Mouse (Mus musculus): ENCODE measurements around the gene Fam120b.

The Fam120b gene

GRCm38 (mm10) chr17:15378413-15379109 is 17.4 kb upstream of the Fam120b start:
- in situ Hi-C loops (cut with MboI, MseI) = loop anchor here in 1 of 2 experiments (25.0 kb wide), 1 partner anchor 1691 kb away; no protein-coding TSS in a partner anchor

DNA sequence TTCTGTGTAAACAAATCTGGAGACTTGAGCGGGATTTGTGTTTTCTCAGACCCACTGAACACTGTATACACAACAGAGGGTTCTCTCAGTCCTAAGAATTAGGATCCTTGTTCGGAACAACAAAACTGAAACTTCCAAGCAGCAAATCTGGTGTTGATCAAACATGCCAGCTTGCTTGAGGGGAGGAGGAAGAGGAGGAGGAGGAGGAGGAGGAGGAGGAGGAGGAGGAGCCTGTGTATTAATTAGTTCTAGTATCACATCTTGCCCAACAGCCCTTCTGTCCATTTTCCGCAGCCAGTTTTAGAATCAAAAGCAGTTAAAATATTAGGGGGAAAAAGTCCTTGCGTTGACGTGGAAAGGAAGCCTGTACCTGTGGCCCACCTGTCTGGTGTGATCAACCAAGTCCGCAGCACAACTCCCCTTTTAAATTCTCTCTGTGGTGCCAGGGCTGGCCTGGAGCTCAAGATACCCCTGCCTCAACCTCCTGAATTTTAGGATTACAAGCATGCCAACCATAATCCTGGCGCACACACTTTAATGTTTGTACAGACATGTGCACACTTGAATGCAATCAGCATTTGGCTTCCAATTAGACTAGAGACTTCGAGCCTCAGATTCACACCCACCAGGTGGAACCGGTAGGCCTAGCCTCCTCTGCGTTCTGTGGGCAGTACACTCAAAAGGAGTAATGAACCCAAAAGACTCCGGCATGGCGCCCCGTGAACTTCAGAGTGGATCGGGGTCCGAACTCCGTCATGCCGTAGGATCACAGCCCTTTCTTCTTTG is 16.1 kb upstream of the Fam120b start:
- in situ Hi-C loops (cut with MboI, MseI) = loop anchor here in 1 of 2 experiments (25.0 kb wide), 1 partner anchor 1693 kb away; no protein-coding TSS in a partner anchor

DNA sequence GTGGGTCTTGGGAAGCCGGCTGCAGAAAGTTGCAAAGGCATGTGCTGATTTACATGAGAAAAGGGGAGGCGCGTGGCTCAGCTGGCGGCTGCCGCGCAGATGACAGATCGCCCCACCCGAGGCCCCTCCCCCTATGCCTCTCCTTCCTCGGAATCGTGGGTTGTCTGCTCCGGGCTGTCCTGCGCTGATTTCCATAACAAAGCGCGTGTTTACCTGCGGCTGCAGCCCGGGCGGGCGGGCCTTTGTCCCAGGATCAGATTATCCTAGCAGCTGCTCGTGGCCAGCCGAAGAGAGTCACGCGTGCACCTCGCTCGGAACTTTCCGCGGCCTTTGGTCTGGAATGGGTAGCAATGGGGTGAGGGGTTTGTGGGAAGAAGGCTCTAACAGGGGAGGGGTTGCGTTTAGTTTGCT is 15.4 kb upstream of the Fam120b start:
- in situ Hi-C loops (cut with MboI, MseI) = loop anchor here in 1 of 2 experiments (25.0 kb wide), 1 partner anchor 1693 kb away; no protein-coding TSS in a partner anchor

DNA sequence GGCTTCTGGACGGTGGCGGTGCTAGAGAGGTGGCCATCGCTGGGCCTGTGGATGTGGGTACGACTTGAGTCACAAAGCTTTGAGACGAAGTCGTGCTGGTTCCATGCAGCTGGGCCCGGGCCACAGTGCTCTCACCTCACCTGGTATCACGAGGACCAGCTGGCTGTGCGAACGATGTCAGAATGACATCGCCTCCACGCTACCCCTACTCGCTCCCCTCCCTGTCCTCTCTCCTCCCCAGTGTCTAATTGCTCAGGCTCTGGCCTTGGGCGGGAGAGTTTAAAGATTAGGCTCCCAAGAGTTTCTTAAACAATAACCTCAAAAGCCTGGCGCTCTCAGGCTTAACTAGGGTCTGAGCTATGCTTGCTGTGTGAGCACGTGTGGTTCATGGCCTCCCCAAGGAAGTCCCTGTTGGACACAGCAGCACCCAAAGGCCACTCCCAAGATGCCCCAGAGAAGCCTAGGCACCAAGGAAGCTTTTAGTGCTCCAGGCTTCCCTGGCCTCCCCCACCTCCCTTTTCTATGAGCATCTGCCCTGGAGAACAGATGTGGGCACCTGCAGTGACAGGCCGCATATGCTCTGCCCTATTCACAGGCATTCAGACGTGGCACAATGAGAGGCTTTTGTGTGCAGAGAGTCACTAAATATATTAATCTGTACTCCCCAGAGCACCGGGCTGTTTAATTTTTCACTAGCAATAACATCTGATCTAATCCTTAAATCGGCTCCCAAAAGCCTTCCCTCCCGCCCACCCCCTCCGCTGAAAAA is 14.7 kb upstream of the Fam120b start:
- in situ Hi-C loops (cut with MboI, MseI) = loop anchor here in 1 of 2 experiments (25.0 kb wide), 1 partner anchor 1694 kb away; no protein-coding TSS in a partner anchor

- in situ Hi-C loops (cut with MboI, MseI) = loop anchor here in 1 of 2 experiments (25.0 kb wide), 1 partner anchor 1695 kb away; no protein-coding TSS in a partner anchor
Measured at GRCm38 (mm10) chr17:15381869-15382660, 13.9 kb upstream of the Fam120b start.

DNA sequence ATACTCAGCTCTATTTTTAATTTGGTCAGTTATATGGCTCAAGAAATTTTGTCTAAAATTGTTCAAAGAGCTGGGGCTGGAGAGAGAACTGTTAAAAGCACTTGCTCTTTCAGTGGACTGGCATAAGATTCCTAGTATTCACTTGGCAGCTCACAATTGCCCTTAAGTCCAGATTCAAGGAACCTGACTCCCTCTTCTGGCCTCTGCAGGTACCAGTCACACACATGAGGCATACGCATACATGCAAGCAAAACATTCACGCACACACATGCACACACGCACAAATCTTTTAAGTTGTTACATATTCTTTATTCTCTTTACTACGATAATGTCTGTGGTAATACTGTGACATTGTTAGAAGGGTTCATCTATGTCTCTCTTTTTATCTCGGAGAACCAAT is 12.6 kb upstream of the Fam120b start:
- in situ Hi-C loops (cut with MboI, MseI) = loop anchor here in 1 of 2 experiments (25.0 kb wide), 1 partner anchor 1696 kb away; no protein-coding TSS in a partner anchor

- in situ Hi-C loops (cut with MboI, MseI) = loop anchor here in 1 of 2 experiments (25.0 kb wide), 1 partner anchor 1702 kb away; no protein-coding TSS in a partner anchor
Measured at GRCm38 (mm10) chr17:15388892-15389291, 7.1 kb upstream of the Fam120b start.

DNA sequence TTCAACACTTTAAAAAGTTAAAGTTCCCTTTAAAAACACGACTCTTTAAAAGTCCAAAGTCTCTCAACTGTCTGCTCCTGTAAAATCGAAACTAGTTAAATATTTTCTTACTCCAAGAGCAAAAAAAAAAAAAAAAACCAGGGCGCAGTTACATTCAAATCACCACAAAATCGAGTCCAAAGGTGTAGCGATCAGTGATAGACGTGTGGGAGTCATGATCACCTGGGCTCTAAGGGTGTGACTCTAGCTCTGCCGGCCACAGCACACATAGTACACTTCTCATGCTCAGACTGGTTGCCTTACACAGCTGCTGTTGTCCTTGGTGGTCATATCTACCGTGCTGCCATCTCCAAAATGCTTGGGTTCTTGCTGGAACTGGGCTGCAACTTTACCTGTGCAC is 6.6 kb upstream of the Fam120b start:
- in situ Hi-C loops (cut with MboI, MseI) = loop anchor here in 1 of 2 experiments (25.0 kb wide), 1 partner anchor 1702 kb away; no protein-coding TSS in a partner anchor

GRCm38 (mm10) chr17:15401716-15402115 is 5.7 kb downstream of the Fam120b start:
- in situ Hi-C loops (cut with MboI, MseI) = no loop called here

- in situ Hi-C loops (cut with MboI, MseI) = no loop called here
Measured at GRCm38 (mm10) chr17:15406576-15406975, 10.6 kb downstream of the Fam120b start.

- in situ Hi-C loops (cut with MboI, MseI) = no loop called here
Measured at GRCm38 (mm10) chr17:15409261-15409660, 13.3 kb downstream of the Fam120b start.

DNA sequence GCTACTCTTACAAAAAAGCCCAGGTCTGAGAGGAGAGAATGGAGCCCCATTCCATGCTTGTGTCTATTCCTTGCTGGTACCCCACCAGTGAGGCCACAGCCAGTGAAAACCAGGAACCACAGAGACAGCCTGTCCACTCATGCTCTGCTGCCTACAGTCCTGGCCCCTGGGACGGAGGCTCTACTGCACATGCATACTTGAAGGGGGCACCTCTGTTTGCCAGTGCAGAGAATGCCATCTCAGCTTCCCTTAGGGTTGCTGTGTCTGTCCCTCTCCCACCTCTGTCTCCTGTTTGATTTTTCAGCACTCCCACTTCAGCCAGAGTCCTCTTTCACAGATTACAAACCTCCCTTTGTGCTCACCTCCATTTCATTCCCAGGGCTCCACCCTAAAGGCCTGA is 14.9 kb downstream of the Fam120b start:
- in situ Hi-C loops (cut with MboI, MseI) = no loop called here

- in situ Hi-C loops (cut with MboI, MseI) = loop anchor here in 1 of 2 experiments (5.0 kb wide), 1 partner anchor 66 kb away; no protein-coding TSS in a partner anchor
Measured at GRCm38 (mm10) chr17:15416596-15417215, 20.7 kb downstream of the Fam120b start.

- in situ Hi-C loops (cut with MboI, MseI) = loop anchor here in 1 of 2 experiments (5.0 kb wide), 1 partner anchor 63 kb away; no protein-coding TSS in a partner anchor
Measured at GRCm38 (mm10) chr17:15419534-15419933, 23.5 kb downstream of the Fam120b start.

GRCm38 (mm10) chr17:15420021-15420603 is 24.1 kb downstream of the Fam120b start:
- in situ Hi-C loops (cut with MboI, MseI) = no loop called here

DNA sequence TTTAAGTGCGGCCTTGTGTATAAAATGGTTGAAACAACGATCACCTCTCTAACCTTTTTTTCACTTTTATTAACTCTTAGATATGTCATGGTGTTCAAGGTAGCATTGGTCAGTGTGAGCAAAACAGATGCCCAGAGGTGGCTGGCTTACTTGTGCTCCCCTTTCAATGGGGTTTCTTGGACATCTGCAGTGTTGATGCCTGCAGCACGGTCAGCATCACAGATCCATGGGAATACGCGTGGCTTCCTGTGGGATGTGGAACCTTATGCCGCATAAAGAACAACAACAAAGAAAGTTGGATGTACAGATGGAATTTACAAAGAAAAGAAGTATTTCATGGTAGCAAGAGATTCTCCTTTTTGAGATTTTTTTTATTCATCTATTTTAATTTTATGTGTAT is 25.4 kb downstream of the Fam120b start:
- in situ Hi-C loops (cut with MboI, MseI) = no loop called here

GRCm38 (mm10) chr17:15422666-15423065 is 26.7 kb downstream of the Fam120b start:
- in situ Hi-C loops (cut with MboI, MseI) = no loop called here

DNA sequence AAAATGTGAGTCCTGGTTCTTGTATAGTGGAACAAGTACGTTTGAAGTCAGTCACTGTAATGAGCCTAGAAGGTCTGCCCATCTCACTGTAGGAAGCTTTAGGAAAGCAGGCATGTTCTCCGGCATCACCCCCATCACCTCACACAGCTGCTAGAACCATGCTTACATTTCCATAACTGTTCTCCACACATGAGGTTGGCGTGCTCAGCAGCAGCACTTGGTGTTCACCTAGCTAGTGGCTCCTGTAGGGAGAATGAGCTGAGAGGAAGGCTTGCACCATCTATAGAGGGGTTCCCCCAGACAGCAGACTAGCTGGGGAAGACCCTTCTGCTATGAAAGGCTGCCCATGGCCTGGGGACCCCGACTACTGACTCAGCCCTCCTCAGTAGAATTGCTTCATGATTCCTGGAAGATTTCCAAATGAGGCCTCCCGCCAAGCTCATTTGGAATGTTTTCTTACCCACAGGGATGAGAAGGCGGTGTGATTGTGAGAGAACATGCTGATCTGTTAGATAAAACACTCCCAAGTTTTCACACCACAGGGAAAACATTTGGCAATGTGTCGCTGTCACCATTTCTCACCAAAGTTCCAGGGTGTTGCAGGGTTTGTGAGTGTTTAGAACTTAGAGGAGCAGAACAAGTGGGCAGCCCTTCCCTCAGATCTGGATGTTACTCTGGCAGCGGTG is 27.2 kb downstream of the Fam120b start:
- in situ Hi-C loops (cut with MboI, MseI) = no loop called here

DNA sequence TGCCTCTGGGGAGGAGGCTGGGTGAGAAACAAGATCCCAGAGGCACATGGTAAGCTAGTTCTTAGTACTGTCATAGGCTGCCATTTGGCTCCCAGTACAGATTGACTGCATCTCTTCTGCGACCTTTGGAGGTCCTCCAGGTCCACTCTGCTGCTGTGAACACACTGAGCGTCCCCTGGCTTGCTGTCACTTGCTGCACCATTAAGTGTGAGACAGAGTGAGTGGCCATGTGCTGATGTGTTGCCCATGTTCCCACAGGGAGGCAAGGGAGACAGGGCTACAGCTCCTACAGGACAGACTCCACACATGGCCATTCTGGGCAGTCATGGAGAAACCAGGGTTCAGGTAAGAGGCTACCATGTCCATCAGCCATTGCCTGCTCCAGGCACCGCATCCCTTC is 29.9 kb downstream of the Fam120b start:
- in situ Hi-C loops (cut with MboI, MseI) = loop anchor here in 1 of 2 experiments (25.0 kb wide), 1 partner anchor 1161 kb away; no protein-coding TSS in a partner anchor

Data from T-helper 17 cell (primary cell).